Mouse (Mus musculus) spleen, adult 2 months (tissue): Measurements from ENCODE around the gene St6gal1. TPM values are rescaled to one million over a fixed set of nuclear protein-coding genes. Genes with fewer than 3 reads are reported as not detected.

Experiments
- DNase-seq, 2 experiments: peaks; one replicate each; pipeline versions ENCODE4 v3.0.0 to v3.0.0-alpha.2; 2012 to 2021; ENCODE audit warnings: low spot score in 2 of 2, low read depth in 1 of 2
- H3K27ac ChIP-seq: fragments of 200-500 bp; 2 replicates; pipeline ENCODE4 v1.5.1; 2012; ENCODE audit warnings: low read length, inconsistent platforms; ENCODE audit not compliant: insufficient read depth
- H3K27me3 ChIP-seq: fragments of 200-500 bp; 2 replicates; pipeline ENCODE4 v1.6.1; 2012; ENCODE audit warnings: mild to moderate bottlenecking, moderate library complexity, low read length, inconsistent platforms; ENCODE audit not compliant: control insufficient read depth, insufficient read depth
- H3K36me3 ChIP-seq: fragments of 200-500 bp; 2 replicates; pipeline ENCODE4 v1.6.1; 2012; ENCODE audit warnings: mild to moderate bottlenecking, low read length, inconsistent platforms; ENCODE audit not compliant: control insufficient read depth, insufficient read depth
- H3K4me1 ChIP-seq: fragments of 200-500 bp; 2 replicates; pipeline ENCODE4 v1.6.1; 2011; ENCODE audit warnings: inconsistent platforms; ENCODE audit not compliant: control insufficient read depth, insufficient read depth, insufficient read length
- H3K4me3 ChIP-seq: fragments of 200-500 bp; 2 replicates; pipeline ENCODE4 v1.5.1; 2011; ENCODE audit warnings: mild to moderate bottlenecking, inconsistent platforms; ENCODE audit not compliant: insufficient read depth, insufficient read length; ENCODE audit errors: extremely low read depth
- CTCF ChIP-seq: fragments of 200-500 bp; IDR thresholded peaks from 2 replicates; pipeline ENCODE4 v1.5.1; 2011; ENCODE audit warnings: mild to moderate bottlenecking, inconsistent platforms; ENCODE audit not compliant: insufficient read depth, insufficient read length, insufficient replicate concordance; ENCODE audit errors: extremely low read depth
- POLR2A ChIP-seq: fragments of 200-500 bp; IDR thresholded peaks from 2 replicates; pipeline ENCODE4 v1.6.1; 2011; ENCODE audit warnings: low read depth, low read length, inconsistent platforms
- WGBS: fragments of 180-500 bp; shearing (Covaris S2); methylation state at CpG from one replicate; pipeline ENCODE4 v1.1.7; 2018; 5-methylcytosine and 5-hydroxymethylcytosine counted together
- polyA plus RNA-seq: library from polyadenylated mRNA; depleted of rRNA; stranded (reverse); fragments of >200 nt; gene quantifications from 2 replicates; pipeline ENCODE4 v1.2.3, GENCODE M21; 2012

St6gal1 gene
- polyA plus RNA-seq, 1 experiment = 30.5 TPM

- H3K36me3 ChIP-seq = peaks cover 7% of the 10 kb centered on the region
- no peaks in the 10 kb centered on the region for H3K27me3 ChIP-seq
- no peak for TF ChIP-seq CTCF
- TF ChIP-seq POLR2A = no peak
- H3K4me1 ChIP-seq = peaks cover 35% of the 10 kb centered on the region
- DNase-seq = no peak
- peak overlapping the region; percentile 36; the same call in 1 of the 2 replicates for H3K27ac ChIP-seq
- 64% methylated on average over 5 of the region's 5 CpGs for WGBS
- no peak overlapping the region for H3K4me3 ChIP-seq
These were observed 10.0 kb downstream of the St6gal1 start for GRCm38 (mm10) chr16:23234557-23234956.

- whole genome bisulfite sequencing = 71% methylated on average over 7 of the region's 7 CpGs
- no peaks in the 10 kb centered on the region for H3K27me3 ChIP-seq
- peak in 1 of 2 experiments; percentile 18 for DNase-seq
- H3K36me3 ChIP-seq = peaks cover 7% of the 10 kb centered on the region
- no peak for TF ChIP-seq POLR2A
- no peak for TF ChIP-seq CTCF
- peaks cover 40% of the 10 kb centered on the region for H3K4me1 ChIP-seq
- H3K27ac ChIP-seq = peak overlapping the region; percentile 34
- no peak overlapping the region for H3K4me3 ChIP-seq
These were observed 10.7 kb downstream of the St6gal1 start for GRCm38 (mm10) chr16:23235173-23235694.

GRCm38 (mm10) chr16:23239583-23239982 lies 15.0 kb downstream of the St6gal1 start:
- Histone ChIP-seq H3K4me3 (no peak overlapping the region), H3K27me3 (no peaks in the 10 kb centered on the region), H3K4me1 (peaks cover 16% of the 10 kb centered on the region; the same call in 1 of the 2 replicates), H3K36me3 (peaks cover 2% of the 10 kb centered on the region; the same call in 1 of the 2 replicates), H3K27ac (no peak overlapping the region)
- TF ChIP-seq POLR2A = no peak
- TF ChIP-seq CTCF = no peak
- WGBS = 87% methylated on average over 6 of the region's 6 CpGs
- no peak for DNase-seq

- no peak for DNase-seq
- Histone ChIP-seq H3K27ac (peak overlapping the region; percentile 9; the same call in 1 of the 2 replicates), H3K27me3 (no peaks in the 10 kb centered on the region), H3K4me1 (peaks cover 14% of the 10 kb centered on the region; the same call in 1 of the 2 replicates), H3K36me3 (peaks cover 2% of the 10 kb centered on the region; the same call in 1 of the 2 replicates), H3K4me3 (no peak overlapping the region)
- TF ChIP-seq POLR2A = no peak
- TF ChIP-seq CTCF = no peak
- 55% methylated on average over 13 of the region's 13 CpGs for WGBS
These were observed 15.8 kb downstream of the St6gal1 start for GRCm38 (mm10) chr16:23240049-23240949.

- DNase-seq = no peak
- TF ChIP-seq POLR2A (no peak), CTCF (no peak)
- no peak overlapping the region for H3K4me3 ChIP-seq
- peaks cover 9% of the 10 kb centered on the region; the same call in 1 of the 2 replicates for H3K4me1 ChIP-seq
- 79% methylated on average over 5 of the region's 5 CpGs for WGBS
- H3K27me3 ChIP-seq = no peaks in the 10 kb centered on the region
- H3K27ac ChIP-seq = no peak overlapping the region
- H3K36me3 ChIP-seq = peaks cover 2% of the 10 kb centered on the region; the same call in 1 of the 2 replicates
These were observed 16.4 kb downstream of the St6gal1 start for GRCm38 (mm10) chr16:23240950-23241259.

GRCm38 (mm10) chr16:23243726-23244425 lies 19.3 kb downstream of the St6gal1 start:
- Histone ChIP-seq H3K27me3 (no peaks in the 10 kb centered on the region), H3K4me3 (no peak overlapping the region), H3K4me1 (peaks cover 9% of the 10 kb centered on the region; the same call in 1 of the 2 replicates), H3K27ac (no peak overlapping the region), H3K36me3 (peaks cover 6% of the 10 kb centered on the region)
- TF ChIP-seq CTCF (no peak), POLR2A (no peak)
- WGBS = 94% methylated on average over 5 of the region's 5 CpGs
- no peak for DNase-seq
